Mouse (Mus musculus): Measurements from ENCODE around the gene Upp2.
A peak's percentile ranks its signal among the peaks of the same experiment; 100 is the strongest.

The Upp2 gene

DNA sequence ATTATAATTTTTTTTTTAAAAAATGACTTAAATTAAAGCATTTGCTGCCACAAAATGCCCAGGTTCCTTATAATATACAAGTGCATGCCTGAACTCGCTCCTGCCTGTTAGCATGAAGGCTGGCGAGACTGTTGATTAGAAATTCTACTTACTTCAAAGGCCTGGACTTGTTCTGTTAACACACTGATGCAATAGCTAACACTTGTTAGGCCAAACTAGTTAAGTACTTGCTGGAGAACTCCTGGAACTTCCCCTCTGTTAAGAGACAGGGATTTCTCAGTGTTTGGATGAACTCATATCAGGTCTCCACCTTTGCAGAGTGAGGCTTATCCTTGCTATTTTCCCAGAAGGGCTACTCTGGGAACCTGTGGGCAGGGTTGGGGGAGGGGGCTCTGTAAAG is 105.4 kb downstream of the Upp2 start:
- no peak for DNase-seq (ENCODE audit: low spot score in 2 of 2)

DNA sequence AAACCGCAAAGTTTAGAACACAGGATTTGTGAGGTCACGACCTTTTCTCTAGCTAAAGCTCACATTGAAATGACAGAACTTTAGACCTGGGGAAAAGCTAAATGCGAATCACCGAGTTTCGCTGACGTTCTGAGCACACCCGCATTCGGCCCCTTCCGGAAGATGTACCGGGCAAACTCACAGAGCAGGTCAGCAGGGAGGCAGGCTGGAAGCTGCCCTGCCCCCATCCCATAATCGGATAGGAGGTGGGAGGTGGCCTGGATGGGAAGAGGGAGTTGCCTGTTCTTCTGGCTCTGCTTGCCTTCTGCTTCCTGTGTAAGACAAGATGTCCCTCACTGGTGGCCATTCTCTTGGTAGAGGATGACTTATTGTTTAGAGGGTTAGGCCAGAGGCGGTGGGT is 112.9 kb downstream of the Upp2 start:
- DNase-seq (ENCODE audit: low spot score in 2 of 2) = no peak

DNA sequence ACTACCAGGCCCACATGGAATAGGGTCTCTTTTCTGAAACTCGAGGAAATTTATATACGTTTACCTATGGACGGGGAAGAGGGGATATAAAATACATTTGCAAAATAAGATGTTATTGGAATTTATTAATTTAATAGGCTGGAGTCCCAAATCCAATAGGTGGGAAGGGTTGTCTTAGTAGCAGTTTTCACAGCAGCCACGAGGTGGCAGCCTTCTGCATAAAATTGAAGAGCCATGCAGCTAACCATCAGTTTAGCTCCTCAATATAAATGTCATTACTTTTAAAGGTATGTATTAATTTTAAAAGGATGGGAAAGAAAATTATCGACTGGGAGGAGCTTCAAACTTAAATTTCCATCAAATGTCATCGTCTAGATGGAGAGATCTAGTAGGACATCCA is 113.7 kb downstream of the Upp2 start:
- peak in 1 of 2 experiments; percentile 58 for DNase-seq (ENCODE audit: low spot score in 2 of 2)

DNA sequence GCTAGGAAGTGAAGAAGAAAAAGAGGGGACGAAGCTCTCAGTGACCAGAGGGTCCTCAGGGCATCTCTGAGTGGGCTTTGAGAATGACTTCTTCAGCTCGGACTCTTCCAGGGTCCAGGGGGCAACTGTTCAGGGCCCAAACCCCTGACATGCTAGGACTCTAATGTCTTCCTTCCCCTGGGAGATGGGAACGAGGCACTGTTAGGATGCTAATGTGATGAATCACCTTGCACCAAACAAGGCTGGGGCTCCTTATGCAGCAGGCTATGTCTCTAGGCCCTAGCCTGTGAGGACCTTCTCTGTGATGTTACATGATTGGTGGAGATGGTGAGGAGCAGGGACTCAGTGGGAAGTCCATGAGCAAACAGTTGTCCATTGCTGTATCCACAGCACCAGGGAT is 114.3 kb downstream of the Upp2 start:
- DNase-seq (ENCODE audit: low spot score in 2 of 2) = no peak

- no peak for DNase-seq (ENCODE audit: low spot score in 2 of 2)
These were observed 130.4 kb downstream of the Upp2 start for GRCm38 (mm10) chr2:58697501-58697900.

DNA sequence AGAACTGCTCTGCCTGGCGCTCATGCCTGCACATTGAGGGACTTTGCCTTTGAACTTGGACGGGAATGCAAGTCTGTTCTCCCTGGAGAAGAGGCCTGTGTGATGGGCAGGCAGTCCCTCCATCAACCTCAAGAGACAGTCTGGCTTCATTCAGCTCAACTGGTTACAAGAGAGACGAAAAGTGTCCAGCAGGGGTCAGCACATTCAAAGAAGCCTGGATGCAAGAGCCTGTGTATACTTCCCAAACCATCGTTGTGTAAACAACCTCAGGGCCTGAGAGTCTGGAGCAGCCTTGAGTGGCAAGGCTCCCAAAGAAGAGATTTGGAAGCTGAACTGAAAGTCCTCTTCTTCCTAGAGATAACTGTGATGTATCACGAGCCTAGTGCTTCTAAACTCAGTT is 132.8 kb downstream of the Upp2 start:
- peak in 1 of 2 experiments; percentile 79 for DNase-seq (ENCODE audit: low spot score in 2 of 2)

DNA sequence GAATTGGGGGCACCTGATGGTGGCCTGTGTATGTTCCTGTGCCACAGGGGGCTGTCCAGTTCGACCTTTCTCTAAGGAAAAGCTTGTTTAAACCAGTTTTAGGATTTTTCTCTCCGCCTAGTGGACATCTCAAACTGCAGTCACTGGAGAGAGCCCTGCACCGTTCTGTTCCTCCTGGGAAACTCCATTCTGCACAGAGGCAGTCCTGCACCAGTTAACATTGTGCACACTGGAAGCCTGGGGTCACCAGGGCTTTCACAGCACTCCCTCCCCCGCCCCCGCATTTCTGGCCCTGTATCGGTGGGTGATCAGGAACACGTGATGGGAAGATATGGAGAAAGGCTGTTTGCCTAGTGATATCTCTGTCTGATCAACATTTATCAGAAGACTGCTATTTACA is 133.3 kb downstream of the Upp2 start:
- DNase-seq (ENCODE audit: low spot score in 2 of 2) = no peak

DNA sequence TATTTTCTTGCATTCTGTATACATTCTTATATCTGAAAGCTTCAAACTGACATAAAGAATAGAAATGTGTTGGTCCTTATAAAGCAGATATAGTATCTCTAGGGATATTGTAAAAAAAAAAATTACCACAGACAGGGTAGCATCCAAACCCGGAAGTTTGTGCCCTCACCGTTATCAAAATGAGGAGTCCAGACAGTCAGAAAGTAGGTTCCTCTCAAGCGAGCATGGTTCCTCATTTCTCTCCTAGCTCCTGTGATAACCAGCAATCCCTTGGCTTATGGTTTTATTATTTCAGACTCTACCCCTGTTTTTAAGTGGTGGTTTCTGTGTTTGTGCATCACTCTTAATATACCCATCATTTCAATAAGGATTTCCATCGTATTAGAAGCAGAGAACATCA is 134.5 kb downstream of the Upp2 start:
- no peak for DNase-seq (ENCODE audit: low spot score in 2 of 2)

DNA sequence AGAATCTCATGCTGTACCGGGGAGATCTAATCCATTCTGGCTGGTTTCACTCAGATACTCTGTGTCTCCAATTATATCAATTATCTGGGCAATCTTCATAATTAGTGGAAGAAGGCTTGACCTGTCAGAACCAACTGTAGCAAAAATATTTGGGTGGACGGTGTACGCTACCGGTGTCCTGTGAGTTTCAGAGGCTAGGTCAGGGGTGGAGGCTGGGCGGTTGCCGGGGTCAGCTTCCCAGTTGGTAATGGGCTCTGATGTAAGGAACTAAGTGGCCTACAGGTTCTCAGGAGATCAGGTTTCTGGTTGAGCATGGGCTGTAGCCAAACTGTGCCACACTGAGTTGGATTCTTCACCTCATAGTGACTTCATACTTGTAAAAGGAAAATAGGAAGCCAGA is 136.1 kb downstream of the Upp2 start:
- DNase-seq (ENCODE audit: low spot score in 2 of 2) = no peak

GRCm38 (mm10) chr2:58703646-58704045 is 136.5 kb downstream of the Upp2 start:
- no peak for DNase-seq (ENCODE audit: low spot score in 2 of 2)

DNA sequence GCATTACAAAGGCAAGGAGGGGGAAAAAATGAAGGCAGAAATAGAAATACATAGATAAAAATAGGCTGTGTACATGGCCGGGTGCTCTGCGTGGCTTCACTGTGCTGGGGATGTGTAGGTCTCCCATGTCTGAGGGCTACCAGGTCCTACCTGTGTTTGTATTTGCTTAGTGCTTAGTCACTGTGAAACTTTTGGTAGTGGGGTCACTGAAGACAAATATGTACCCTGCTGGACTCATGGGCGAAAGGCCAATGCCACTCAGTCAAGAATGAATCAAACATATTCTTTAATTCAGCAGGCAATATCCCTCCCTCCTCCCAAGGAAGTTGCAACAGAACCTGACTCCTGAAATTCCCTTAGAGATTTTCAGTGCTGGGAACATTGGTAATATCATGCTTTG is 137.5 kb downstream of the Upp2 start:
- no peak for DNase-seq (ENCODE audit: low spot score in 2 of 2)

DNA sequence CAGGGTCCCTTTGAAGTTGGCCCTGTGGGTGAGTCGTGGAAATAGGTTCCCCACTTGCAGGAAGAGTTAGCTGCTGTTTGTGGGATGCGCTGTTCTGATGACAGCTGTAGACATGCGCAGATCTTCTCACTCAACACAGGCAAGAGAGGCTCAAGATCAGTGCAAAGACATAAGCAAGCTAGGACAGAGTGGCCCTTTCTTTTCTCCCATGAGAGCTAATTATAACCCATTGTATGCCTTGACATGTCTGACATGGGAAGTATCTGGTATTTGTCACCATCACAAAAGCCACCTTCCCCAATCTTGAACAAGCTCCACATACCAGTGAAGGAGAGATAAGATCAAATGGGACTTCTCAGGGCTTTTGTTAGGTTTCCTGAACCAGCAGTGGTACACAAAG is 140.6 kb downstream of the Upp2 start:
- DNase-seq (ENCODE audit: low spot score in 2 of 2) = no peak

GRCm38 (mm10) chr2:58710234-58710633 is 143.1 kb downstream of the Upp2 start:
- DNase-seq (ENCODE audit: low spot score in 2 of 2) = no peak

DNA sequence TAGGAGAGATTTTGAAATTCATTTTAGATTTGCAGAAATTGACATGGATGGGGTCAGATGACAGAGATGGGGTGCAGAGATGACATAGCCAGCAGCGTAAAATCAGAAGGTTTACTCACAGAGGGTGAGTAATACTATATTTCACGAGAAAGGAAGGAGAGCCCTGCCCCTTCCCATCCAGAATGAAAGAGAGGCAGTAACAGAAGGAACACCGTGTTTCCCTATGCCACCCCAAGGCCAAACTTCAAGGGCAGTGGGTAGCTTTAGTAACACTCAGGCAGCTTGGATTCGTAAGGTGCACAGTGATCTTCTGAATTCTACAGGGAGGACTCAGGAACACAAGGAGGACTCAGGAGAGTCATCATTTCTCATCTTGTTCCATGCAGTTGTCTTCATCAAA is 144.0 kb downstream of the Upp2 start:
- DNase-seq (ENCODE audit: low spot score in 2 of 2) = no peak

DNA sequence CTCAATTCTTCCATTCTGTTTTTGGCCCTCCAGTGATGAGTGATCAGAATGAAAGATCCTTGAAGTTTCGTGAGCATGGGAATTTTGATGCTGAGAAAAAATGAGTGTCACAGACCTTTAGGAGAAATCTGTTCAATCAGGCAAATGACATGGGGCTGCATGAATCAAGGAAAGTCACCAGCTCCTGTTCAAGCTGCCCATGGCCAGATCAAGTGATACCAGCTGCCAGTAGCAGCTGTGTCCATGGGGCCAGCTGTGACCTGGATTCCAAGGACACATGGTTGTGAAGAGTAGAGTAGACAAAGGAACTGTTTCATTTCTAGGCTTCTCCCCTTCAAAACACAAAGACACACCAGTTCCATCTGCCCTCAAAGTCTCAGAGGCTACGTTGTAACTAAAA is 144.4 kb downstream of the Upp2 start:
- no peak for DNase-seq (ENCODE audit: low spot score in 2 of 2)

DNA sequence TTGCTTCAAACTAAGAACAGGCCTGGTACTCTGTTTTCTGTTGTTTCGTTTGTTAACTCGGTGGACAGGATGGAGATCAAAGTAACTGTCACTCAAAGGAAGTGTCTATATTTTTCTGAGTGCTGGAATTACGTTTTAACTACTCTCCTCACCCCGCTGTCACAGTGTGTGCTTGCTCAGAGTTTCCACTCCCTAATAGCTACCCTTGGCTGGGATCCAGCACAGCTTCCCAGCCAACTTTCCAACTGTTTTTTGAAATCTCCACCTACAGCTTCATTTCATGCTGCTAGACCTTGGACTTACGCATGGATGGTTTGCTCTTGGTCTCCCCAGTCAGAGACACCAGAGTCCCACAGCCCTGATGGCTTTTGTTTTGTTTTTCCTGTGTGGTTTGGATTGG is 144.8 kb downstream of the Upp2 start:
- DNase-seq (ENCODE audit: low spot score in 2 of 2) = no peak

GRCm38 (mm10) chr2:58717898-58718297 is 150.8 kb downstream of the Upp2 start:
- no peak for DNase-seq (ENCODE audit: low spot score in 2 of 2)

- peak in 1 of 2 experiments; percentile 9 for DNase-seq (ENCODE audit: low spot score in 2 of 2)
These were observed 170.2 kb downstream of the Upp2 start for GRCm38 (mm10) chr2:58737192-58737820.

GRCm38 (mm10) chr2:58741213-58741612 is 174.1 kb downstream of the Upp2 start:
- no peak for DNase-seq (ENCODE audit: low spot score in 2 of 2)

DNA sequence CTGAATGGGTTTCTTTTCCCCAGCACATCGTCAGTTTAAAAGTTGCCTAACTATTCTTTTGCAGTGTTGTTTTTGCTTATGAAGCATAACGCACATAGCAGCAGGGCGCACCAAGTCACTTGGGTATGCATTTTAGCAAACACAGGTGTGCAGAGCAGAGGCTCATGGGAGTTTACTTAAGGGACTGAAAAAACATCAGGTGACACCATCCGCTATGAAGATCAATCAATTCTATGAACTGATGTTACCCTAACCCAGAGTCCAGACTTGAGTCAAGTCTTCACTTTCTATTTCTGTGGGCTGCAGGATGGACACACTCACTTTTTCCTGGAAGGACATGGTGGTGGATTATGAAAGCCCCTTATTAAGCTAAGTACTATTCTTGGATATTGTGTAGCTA is 174.9 kb downstream of the Upp2 start:
- no peak for DNase-seq (ENCODE audit: low spot score in 2 of 2)

DNA sequence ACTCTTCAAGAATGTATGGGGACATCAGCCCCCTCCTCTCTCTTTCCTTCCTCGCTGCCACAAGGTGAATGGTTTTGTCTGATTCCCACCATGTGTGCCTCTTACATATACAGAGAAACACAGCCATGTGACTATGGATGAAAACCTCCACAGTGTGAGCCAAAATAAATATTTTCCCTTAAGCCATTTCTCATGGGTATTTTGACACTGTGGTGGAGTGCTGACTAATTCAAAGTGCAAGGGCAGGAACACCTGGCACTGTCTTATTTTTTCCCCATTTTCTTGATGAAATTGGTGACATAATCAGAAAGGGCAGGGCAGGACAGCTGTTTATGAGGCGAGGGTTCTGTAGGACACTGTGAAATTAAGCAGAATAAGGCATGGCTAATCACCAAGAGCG is 176.3 kb downstream of the Upp2 start:
- no peak for DNase-seq (ENCODE audit: low spot score in 2 of 2)

GRCm38 (mm10) chr2:58747483-58748229 is 180.6 kb downstream of the Upp2 start:
- no peak for DNase-seq (ENCODE audit: low spot score in 2 of 2)

DNA sequence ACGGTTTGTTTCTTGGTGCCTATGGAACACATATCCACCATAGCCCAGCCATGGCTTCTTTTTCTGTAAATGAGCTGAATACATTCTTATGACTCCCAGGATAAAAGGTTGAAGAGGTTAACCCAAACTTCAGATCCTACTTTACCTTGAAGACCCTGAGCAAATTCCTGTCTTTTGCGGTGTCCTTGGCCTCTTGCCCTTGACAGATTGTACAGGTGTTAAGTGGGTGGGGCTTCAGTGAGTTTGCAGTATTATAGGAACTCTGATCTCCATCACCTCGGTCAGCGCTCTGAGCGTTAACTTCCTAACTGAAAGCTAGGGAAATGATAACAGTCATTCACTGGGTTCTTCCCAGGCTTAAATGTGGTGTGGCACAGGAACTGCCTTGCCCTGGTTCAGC is 181.2 kb downstream of the Upp2 start:
- DNase-seq (ENCODE audit: low spot score in 2 of 2) = no peak

- no peak for DNase-seq (ENCODE audit: low spot score in 2 of 2)
These were observed 185.8 kb downstream of the Upp2 start for GRCm38 (mm10) chr2:58752891-58753290.

All from left cerebral cortex, adult 9 months (tissue).